Mouse (Mus musculus) layer of hippocampus, adult 9-11 months (tissue): Measurements from ENCODE around the gene Abca4.

ENCODE experiments used
- DNase-seq: peaks from one replicate; pipeline ENCODE4 v3.0.0; 2022

Abca4 gene

DNA sequence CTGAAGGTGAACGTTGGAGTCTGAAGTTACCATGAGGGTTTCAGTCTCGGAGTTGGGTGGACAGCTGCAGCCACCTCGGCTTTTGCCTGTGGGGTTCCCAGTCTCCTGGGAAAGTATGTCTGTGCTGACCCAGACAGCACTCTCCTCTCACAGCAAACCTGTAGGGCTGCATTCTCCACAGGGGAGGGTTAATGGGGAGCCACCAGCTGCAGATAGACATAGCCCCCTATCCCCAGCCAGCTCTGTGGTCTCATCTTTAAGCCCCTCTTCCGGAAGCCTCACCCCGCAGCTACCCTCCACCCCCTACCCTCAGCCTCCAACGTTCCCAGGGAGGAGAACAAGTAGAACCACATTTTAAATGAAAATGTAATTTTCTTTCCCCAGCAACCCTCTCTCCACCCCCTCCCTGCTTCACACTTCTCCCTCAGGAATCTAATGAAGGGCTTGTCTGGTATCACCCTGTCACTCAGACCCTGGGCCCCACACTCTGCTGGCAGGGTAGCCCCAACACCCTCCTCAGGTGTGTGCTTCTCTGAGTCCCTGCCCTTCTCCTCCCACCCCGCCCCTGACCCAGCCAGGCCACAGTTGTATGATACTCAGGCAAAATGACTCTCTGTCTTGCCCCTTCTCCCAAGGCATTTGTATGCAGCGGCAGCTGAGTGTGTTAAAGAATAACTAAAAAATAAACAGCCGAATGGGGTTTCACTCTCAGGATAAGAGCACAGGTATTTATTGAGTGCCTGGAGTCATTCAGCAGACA lies 14.4 kb downstream of the Abca4 start:
- no peak for DNase-seq

GRCm38 (mm10) chr3:122062586-122062985 lies 18.3 kb downstream of the Abca4 start:
- DNase-seq: no peak

DNA sequence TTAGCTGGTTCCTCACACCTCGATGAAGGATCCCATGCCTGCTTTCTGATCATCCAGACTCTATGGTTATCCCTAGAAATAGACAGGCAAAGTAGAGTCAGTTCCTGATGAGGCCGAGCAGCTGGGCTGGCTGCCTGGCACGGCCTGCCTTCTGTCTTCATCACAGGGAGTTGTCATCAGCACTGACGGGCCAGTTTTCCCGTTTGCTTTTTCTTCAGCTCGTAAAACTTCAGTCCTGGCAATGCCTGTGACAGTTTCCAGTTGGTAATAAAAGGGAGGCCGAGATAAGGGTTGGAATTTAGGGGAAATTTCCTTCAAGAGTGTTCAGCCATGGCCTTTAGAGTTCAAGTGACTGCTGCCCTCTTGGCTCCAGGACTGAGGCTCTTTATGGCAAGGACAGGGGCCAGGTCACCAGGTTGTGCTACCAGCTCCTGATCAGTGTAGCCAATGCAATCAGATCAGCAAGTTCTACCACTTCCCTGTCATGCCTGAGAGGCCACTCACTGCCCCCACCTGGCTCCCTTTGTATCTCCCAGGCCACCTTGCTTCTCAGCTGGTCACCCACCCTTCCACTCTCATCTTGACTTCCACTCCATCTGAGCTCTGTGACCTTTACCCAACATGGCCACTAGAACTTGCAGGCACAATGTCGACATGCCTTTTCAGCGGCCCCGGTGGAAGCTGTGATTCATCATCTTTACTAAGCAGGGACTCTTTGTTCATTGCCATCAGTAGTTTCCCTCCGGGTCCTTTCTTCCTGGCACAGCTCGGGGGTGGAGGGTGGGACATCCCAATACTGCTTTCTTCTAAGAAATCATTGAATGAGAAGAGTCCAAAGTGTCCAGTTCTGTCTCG lies 20.5 kb downstream of the Abca4 start:
- DNase-seq: no peak

- DNase-seq: no peak
These were observed 27.5 kb downstream of the Abca4 start for GRCm38 (mm10) chr3:122071769-122072168.

DNA sequence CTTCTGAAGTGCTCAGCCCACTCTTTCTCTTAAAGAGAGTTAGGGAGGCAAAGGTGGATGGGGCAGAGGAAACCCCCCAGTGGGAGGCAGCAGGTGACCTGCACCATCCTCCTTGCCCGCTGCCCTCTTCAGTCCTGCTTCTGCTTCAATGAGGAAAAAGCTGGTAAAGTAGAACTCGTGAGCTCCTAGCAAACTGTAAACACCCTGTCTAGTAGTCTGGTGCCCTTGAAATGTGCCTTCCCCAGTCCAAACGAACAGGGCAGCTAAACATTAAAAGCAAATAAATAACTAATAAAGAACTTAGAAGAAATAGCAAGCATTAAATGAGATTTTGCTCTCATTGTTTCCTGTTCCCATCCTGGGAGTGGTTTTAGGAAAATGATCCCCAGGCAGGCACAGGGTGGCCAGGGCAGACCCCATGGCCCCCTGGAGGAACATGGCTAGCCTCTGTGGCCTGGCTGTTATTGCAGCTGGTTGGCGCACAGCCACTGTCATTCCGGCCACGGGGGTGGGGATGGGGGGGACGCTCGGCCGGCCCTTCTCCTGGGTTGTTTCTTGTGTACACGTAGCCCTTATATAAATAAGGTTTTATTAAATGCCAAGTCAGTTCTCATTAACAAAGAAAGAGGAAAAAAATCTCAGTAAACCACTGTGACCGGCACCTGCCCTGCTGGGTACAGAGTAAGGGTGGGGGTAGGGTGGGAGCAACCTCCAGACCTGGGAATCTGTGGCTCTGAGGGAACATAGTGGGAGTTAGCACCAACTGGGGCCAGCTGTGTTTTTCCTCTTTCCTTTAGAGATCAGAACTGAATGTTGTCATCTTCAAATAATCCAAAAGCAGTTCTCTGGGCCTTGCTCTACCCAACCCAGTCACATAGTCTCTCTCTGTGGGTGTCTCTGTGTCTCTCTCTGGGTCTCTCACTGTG lies 28.7 kb downstream of the Abca4 start:
- DNase-seq: no peak

DNA sequence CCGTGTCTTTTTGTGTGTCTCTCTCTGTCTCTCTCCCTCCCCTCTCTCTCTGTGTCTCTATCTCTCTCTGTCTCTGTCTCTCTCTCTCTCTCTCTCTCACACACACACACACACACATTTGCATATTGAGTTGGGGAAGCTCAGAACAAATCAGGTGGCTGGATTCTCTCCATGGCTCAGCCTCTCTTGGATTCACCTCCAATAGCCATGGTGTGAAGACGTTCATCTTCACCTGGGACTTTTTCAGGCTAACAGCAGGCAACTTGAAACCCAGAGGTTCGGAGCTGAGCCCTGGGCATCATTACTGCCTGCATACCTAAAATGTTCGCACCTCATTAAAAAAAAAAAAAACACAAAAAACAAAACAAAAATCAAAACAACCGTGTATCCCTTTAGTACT lies 29.4 kb downstream of the Abca4 start:
- DNase-seq: no peak

DNA sequence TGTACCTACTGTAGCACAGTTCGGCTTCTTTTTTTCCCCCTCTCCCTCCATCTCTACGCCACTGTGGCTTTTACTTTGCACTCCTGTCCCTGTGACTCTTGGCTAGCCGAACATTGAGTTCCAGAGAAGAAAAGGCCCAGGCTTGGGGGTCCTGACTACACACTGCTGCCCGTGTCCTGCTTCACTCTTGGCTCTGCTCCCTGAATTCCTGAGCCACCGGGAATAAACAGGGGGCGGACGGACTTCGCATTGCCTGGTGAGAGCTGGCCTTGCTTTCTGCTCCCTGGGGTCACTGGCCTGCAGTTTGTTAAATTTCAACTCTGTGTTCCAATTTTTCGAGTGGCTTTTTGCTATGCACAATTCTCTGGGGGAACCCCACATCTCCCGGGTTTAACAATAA lies 30.1 kb downstream of the Abca4 start:
- DNase-seq: no peak

DNA sequence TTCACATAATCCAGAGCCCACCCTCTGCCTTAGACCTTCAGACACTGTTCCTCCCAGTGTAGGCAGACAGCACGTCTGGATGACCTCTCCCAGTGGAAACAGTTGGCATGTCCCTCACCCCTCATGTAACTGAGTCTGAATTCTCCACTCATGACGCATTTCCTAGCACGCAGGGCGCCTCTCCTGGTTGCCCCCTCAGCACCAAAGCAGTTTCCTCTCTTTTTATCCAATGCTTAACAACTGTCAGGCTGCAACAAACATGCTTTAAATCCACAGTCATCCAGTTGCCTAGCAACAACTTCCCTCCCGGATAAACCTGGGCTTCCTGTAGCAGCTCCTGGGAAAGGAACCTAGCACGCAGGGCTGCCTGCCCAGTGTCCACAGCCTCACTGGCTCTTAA lies 33.9 kb downstream of the Abca4 start:
- DNase-seq: peak; percentile 48

DNA sequence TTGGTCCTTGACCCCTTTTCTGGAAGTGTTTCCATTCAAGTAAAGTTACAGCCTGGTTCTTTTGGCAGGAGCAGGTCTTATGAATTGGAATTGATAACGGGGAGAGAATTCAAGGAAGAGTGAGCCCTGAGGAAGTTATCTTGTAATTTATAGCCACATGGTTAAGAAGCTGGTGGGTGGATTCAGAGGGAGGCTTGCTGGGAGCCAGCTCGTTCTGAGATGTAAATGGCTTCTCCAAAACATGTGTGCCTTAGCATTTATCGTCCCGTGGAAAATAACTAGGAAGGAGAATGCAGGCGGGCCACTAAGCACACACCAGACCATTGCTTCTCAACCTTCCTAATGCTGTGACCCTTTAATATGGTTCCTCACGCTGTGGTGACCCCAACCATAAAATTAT lies 34.9 kb downstream of the Abca4 start:
- no peak for DNase-seq

GRCm38 (mm10) chr3:122081634-122082033 lies 37.4 kb downstream of the Abca4 start:
- peak; percentile 58 for DNase-seq

- DNase-seq: no peak
These were observed 38.1 kb downstream of the Abca4 start for GRCm38 (mm10) chr3:122082338-122082737.

DNA sequence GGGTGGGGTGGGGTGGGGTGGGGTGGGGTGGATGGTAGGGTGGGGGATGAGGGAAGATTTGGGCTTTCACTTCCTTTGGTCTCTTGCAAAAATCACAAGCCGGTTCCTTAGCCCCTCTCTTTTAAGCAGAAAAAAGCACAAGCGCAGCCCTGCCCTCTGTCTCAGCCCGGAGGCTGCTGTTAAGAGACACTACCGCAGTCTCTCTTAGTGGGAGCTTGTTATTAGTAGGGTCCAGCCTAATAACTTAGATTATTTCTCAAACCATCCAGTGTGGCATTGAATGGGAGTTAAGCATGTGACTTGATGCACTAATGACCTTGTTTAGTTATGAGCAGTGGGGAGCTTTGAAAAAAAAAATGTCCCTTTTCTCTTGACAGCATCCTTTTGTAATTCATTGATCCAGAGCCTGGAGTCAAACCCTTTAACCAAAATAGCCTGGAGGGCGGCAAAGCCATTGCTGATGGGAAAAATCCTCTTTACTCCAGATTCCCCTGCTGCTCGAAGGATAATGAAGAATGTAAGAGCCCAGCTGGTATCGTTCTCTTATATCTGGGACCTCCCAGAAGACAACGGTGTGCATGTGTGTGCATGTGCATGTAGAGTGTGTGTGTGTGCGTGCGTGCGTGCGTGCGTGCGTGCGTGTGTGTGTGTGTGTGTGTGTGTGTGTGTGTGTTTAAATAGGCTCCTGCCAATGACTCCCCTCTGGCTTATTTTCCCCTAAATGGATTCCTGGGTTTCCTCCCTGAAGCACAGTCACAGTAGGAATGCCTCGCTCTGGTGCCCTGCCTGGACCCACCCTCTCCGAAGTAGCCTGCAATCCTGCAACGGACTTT lies 41.1 kb downstream of the Abca4 start:
- no peak for DNase-seq

- no peak for DNase-seq
These were observed 43.9 kb downstream of the Abca4 start for GRCm38 (mm10) chr3:122088054-122088681.

GRCm38 (mm10) chr3:122090338-122090737 lies 46.1 kb downstream of the Abca4 start:
- DNase-seq: no peak

DNA sequence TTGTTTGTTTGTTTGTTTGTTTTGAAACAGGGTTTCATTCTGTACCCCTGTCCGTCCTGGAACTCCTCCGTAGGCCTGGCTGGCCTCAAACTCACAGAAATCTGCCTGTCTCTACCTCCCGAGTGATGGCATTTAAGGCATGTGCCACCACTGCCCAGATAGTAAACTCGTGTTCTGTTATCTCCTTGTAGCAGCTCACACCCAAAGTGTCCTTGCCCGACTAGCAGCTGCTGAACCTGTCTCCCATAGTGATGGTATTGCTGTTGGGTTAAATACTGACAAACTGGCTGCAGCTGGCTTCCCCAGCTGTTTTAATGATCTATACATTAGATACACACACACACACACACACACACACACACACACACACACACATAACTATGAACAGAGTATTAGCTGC lies 55.5 kb downstream of the Abca4 start:
- no peak for DNase-seq

DNA sequence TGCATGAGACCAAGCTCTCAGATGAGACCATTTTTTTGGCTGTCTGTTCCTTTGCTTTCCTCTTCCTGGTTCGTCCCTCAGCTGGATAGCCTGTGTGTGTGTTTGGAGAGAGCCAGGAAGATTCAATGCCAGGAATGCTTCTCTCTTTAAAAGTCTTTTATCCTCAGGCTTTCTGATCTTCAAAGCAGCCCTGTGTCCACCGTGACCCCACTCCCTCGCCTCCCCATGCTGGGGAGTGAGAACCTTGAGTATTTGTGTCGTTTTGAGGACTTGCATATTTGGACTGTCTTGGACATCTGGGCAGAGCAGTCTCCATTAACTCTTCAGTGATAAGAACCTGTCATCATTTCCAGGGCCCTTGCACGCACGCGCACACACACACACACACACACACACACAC lies 57.8 kb downstream of the Abca4 start:
- DNase-seq: no peak

- DNase-seq: peak; percentile 38
These were observed 59.9 kb downstream of the Abca4 start for GRCm38 (mm10) chr3:122103864-122104808.

DNA sequence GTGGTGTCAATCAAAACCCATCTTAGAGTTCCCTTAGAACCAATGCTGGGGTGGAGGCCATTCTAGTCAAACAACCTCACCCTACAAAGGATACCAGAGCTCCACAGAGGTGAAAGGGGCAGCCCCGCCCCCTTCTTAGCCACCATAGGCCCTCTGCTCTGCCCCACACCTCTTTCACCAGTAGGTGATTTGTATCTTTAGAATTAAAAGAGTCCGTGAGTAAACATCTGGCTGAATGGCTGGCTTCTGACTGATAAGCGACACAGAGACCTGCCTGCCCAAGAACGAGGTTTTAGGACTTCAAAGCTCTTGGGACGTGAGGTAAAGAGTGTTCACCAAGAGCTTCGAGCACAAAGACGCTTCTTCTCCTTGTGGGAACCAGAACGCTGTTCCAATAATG lies 62.7 kb downstream of the Abca4 start:
- no peak for DNase-seq

DNA sequence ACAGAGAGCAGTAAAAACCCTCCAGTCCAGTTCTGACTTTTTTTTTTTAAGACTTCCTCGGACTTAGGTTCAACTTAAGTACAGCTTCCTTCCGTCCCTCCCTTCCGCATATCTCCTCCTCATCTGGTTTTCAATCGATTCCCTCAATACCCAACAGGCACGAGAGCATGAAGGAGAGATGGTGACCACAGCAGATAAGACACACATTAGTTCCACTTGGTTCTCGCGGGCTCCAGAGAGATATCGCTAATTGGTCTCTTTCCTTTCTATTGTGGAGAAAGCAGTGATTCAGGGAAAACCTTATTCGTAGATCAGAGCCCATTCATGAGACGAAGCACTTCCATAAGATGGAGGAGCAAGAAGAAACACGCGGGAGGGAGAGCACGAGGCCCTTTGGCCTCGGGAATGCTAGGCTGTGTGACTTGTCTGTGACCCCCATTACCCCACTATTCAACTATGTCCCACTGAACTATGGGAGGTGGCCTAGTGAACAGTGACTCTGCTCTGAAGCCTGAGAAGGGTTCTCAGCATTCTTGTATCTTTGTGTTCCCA lies 63.5 kb downstream of the Abca4 start:
- no peak for DNase-seq

- DNase-seq: no peak
These were observed 65.2 kb downstream of the Abca4 start for GRCm38 (mm10) chr3:122109461-122109860.
